Mouse (Mus musculus) mature B cell (primary cell): ENCODE measurements around the gene Lyrm7.
"Not testable (repeated sequence)": the region's sequence is repeated elsewhere in the genome, so short reads cannot be mapped to it uniquely, and the experiment has no call there.

Experiments
- in situ Hi-C: fragments of 300-500 bp; cut with MboI; formaldehyde crosslinking; loops from 2 replicates; pipeline ENCODE4 v1.14.3; 2019

Gene Lyrm7

GRCm38 (mm10) chr11:54881051-54881474 is 20.3 kb upstream of the Lyrm7 start:
- in situ Hi-C loops = loop anchor here (5.0 kb wide), 1 partner anchor 46 kb away; no protein-coding TSS in a partner anchor

GRCm38 (mm10) chr11:54879922-54880321 is 19.2 kb upstream of the Lyrm7 start:
- in situ Hi-C loops = loop anchor here (5.0 kb wide), 1 partner anchor 47 kb away; no protein-coding TSS in a partner anchor

- in situ Hi-C loops = no loop called here
Observed at GRCm38 (mm10) chr11:54879434-54879833, 18.7 kb upstream of the Lyrm7 start.

GRCm38 (mm10) chr11:54878893-54879292 is 18.2 kb upstream of the Lyrm7 start:
- in situ Hi-C loops = no loop called here

GRCm38 (mm10) chr11:54876031-54876430 is 15.3 kb upstream of the Lyrm7 start:
- in situ Hi-C loops = no loop called here

- in situ Hi-C loops = no loop called here
Observed at GRCm38 (mm10) chr11:54871831-54872537, 11.3 kb upstream of the Lyrm7 start.

GRCm38 (mm10) chr11:54869318-54869717 is 8.6 kb upstream of the Lyrm7 start:
- in situ Hi-C loops = no loop called here

GRCm38 (mm10) chr11:54868445-54868844 is 7.7 kb upstream of the Lyrm7 start:
- in situ Hi-C loops = no loop called here

GRCm38 (mm10) chr11:54867903-54868434 is 7.3 kb upstream of the Lyrm7 start:
- in situ Hi-C loops = no loop called here

- in situ Hi-C loops = no loop called here
Observed at GRCm38 (mm10) chr11:54867049-54867385, 6.3 kb upstream of the Lyrm7 start.

GRCm38 (mm10) chr11:54866119-54867048 is 5.7 kb upstream of the Lyrm7 start, which contains the start of gene Hint1:
Gene Hint1, plus strand, starts transcription at chr11:54866383.
- in situ Hi-C loops = no loop called here

GRCm38 (mm10) chr11:54865330-54866085 is 4.8 kb upstream of the Lyrm7 start:
- in situ Hi-C loops = no loop called here

- in situ Hi-C loops = loop anchor here (5.0 kb wide), 1 partner anchor 156 kb away; no protein-coding TSS in a partner anchor
Observed at GRCm38 (mm10) chr11:54862621-54863520, 2.2 kb upstream of the Lyrm7 start.

- in situ Hi-C loops = loop anchor here (5.0 kb wide), 1 partner anchor 154 kb away; no protein-coding TSS in a partner anchor
Observed at GRCm38 (mm10) chr11:54861471-54862420, 1.0 kb upstream of the Lyrm7 start.

GRCm38 (mm10) chr11:54859322-54860165 is 1.2 kb downstream of the Lyrm7 start:
- in situ Hi-C loops = loop anchor here (5.0 kb wide), 1 partner anchor 152 kb away; no protein-coding TSS in a partner anchor

- in situ Hi-C loops = not testable (repeated sequence)
Observed at GRCm38 (mm10) chr11:54858880-54859279, 1.8 kb downstream of the Lyrm7 start.

GRCm38 (mm10) chr11:54851656-54852055 is 9.1 kb downstream of the Lyrm7 start:
- in situ Hi-C loops = no loop called here
